Mouse (Mus musculus) retina, postnatal 1 day (tissue): ENCODE data around the gene Tmeff1.
"Not testable (repeated sequence)": the region's sequence is repeated elsewhere in the genome, so short reads cannot be mapped to it uniquely, and the experiment has no call there.

Experiments
- DNase-seq: peaks from one replicate; pipeline ENCODE4 v3.0.0-alpha.2; 2012

Tmeff1 gene

GRCm38 (mm10) chr4:48678793-48679192, 93.8 kb downstream of the Tmeff1 start:
- no peak for DNase-seq

GRCm38 (mm10) chr4:48679728-48680127, 94.8 kb downstream of the Tmeff1 start:
- not testable (repeated sequence) for DNase-seq

GRCm38 (mm10) chr4:48680214-48680613, 95.2 kb downstream of the Tmeff1 start:
- no peak for DNase-seq

GRCm38 (mm10) chr4:48680648-48681343, 95.8 kb downstream of the Tmeff1 start:
- DNase-seq = peak; percentile 86

- no peak for DNase-seq
These were observed 98.2 kb downstream of the Tmeff1 start for GRCm38 (mm10) chr4:48683126-48683525.

- DNase-seq = not testable (repeated sequence)
These were observed 98.7 kb downstream of the Tmeff1 start for GRCm38 (mm10) chr4:48683633-48684209.

GRCm38 (mm10) chr4:48684593-48685187, 99.7 kb downstream of the Tmeff1 start:
- no peak for DNase-seq

GRCm38 (mm10) chr4:48688148-48688547, 103.2 kb downstream of the Tmeff1 start:
- no peak for DNase-seq

- peak; percentile 83 for DNase-seq
These were observed 105.7 kb downstream of the Tmeff1 start for GRCm38 (mm10) chr4:48690640-48691039.

- DNase-seq = peak; percentile 84
These were observed 106.9 kb downstream of the Tmeff1 start for GRCm38 (mm10) chr4:48691793-48692437.

- no peak for DNase-seq
These were observed 107.8 kb downstream of the Tmeff1 start for GRCm38 (mm10) chr4:48692736-48693292.

GRCm38 (mm10) chr4:48696706-48697105, 111.7 kb downstream of the Tmeff1 start:
- no peak for DNase-seq

GRCm38 (mm10) chr4:48697302-48697701, 112.3 kb downstream of the Tmeff1 start:
- no peak for DNase-seq
